Mouse (Mus musculus): ENCODE results near the gene H2al1o. TPM values are rescaled to one million over a fixed set of nuclear protein-coding genes. Genes with fewer than 3 reads are reported as not detected.
"Not testable (repeated sequence)": the region's sequence is repeated elsewhere in the genome, so short reads cannot be mapped to it uniquely, and the experiment has no call there.

Gene H2al1o
- total RNA-seq (2014; fragmentation: Nextera tagmentation) (not detected in 2 replicates), total RNA-seq (2017) (not detected in 2 replicates), polyA plus RNA-seq (2012) (not detected in 2 replicates)

DNA sequence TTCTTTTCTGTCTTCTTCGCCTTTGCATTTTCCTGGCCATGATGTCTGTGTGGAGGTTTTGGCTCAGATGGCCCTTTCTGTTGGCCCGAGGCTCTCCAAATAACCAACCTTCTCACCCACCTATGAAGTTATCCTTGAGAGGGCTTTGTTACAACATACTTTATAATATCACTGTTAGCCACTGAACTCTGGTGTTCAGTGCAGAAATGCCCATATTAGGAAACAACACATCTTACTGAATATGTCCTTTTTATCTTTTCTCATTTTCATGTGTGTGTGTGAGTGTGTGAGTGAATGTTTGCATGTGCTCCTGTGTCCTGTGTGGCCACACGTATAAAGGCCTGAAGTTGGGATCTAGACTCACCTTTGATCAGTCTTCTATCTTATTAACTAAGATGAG, at the start of gene H2al1o:
TSS of gene H2al1o (minus strand) at position 101 of the 400 bp plus-strand sequence.
- not testable (repeated sequence) for H3K9me3 ChIP-seq (replicated peaks); H3K36me3 ChIP-seq (replicated peaks); DNase-seq (ENCODE audit: low spot score); H3K4me1 ChIP-seq (ENCODE audit: insufficient read depth, low read depth, low read length); H3K4me3 ChIP-seq (ENCODE audit: low read depth, low read length); H3K27me3 ChIP-seq (ENCODE audit: insufficient read depth, low read length); ATAC-seq (ENCODE audit: extremely low read depth, insufficient number of reproducible peaks, low FRiP score, poor library complexity, severe bottlenecking)

DNA sequence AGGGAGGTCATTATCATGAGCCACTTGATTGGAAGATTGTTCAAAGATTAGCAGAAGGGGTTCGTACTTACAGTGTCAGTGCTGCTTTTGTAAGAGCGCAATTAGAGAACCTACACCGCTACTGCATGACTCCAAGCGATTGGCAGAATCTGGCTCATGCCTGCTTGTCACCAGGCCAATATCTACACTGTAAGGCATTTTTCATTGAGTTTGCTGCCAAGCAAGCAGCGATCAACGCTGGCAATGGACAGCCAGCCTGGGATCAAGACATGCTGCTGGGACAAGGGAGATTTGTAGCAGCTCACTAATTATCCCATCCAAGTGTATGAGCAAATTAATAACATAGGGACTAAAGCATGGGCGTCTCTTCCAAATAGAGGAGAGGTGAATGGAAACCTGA, 25.8 kb upstream of the H2al1o start:
- not testable (repeated sequence) for H3K36me3 ChIP-seq (replicated peaks); DNase-seq (ENCODE audit: low spot score); H3K4me1 ChIP-seq (ENCODE audit: insufficient read depth, low read depth, low read length); ATAC-seq (ENCODE audit: extremely low read depth, insufficient number of reproducible peaks, low FRiP score, poor library complexity, severe bottlenecking); H3K4me3 ChIP-seq (ENCODE audit: low read depth, low read length); H3K27me3 ChIP-seq (ENCODE audit: insufficient read depth, low read length); H3K9me3 ChIP-seq (replicated peaks)

GRCm38 (mm10) chrX:9536881-9537280, 35.3 kb downstream of the H2al1o start:
- TF ChIP-seq CTCF (IDR thresholded peaks at IDR 0.05; ENCODE audit: low read depth, low read length) (no peak), POLR2AphosphoS5 (IDR thresholded peaks at IDR 0.05; ENCODE audit: insufficient replicate concordance, low read depth, low read length) (no peak), GATA2 (IDR thresholded peaks at IDR 0.05; ENCODE audit: borderline replicate concordance, low read depth, low read length) (no peak), GATA1 (IDR thresholded peaks at IDR 0.05; ENCODE audit: borderline replicate concordance, low read length) (no peak), TAL1 (conservative IDR thresholded peaks at IDR 0.05; ENCODE audit: low read depth, low read length) (no peak)
- H3K27me3 ChIP-seq (ENCODE audit: insufficient read depth, low read length), result no peaks in the 10 kb centered on the region
- H3K4me1 ChIP-seq (ENCODE audit: insufficient read depth, low read depth, low read length), result no peaks in the 10 kb centered on the region
- DNase-seq (ENCODE audit: low spot score) (no peak), ATAC-seq (ENCODE audit: extremely low read depth, insufficient number of reproducible peaks, low FRiP score, poor library complexity, severe bottlenecking) (0 out of 2 replicates have a peak, but pooled peaks have one; percentile 28)
- no peak overlapping the region for H3K4me3 ChIP-seq (ENCODE audit: low read depth, low read length)
- no peaks in the 10 kb centered on the region for H3K9me3 ChIP-seq (replicated peaks)
- no peaks in the 10 kb centered on the region for H3K36me3 ChIP-seq (replicated peaks)

Other genes starting within 250 kb of the H2al1o start
- gene H2al1k, start 221.8 kb downstream of the H2al1o start, total RNA-seq (2014; fragmentation: Nextera tagmentation), result 11.8 and 20.1 TPM in 2 replicates
- 1.3 and 3.9 TPM in 2 replicates for gene H2al1k, start 221.8 kb downstream of the H2al1o start, total RNA-seq (2017)
- 0.18 and 0.55 TPM in 2 replicates for gene H2al1k, start 221.8 kb downstream of the H2al1o start, polyA plus RNA-seq (2012)
- 0.83 TPM in 1 of 2 replicates, not detected in the other for gene Cybb, start 84.6 kb downstream of the H2al1o start, total RNA-seq (2014; fragmentation: Nextera tagmentation)
- gene Cybb, start 84.6 kb downstream of the H2al1o start, total RNA-seq (2017), result 0.05 TPM in 1 of 2 replicates, not detected in the other
- 0.01 and 0.05 TPM in 2 replicates for gene Cybb, start 84.6 kb downstream of the H2al1o start, polyA plus RNA-seq (2012)
- 112 and 125 TPM in 2 replicates for gene Dynlt3, start 90.6 kb upstream of the H2al1o start, total RNA-seq (2014; fragmentation: Nextera tagmentation)
- gene Dynlt3, start 90.6 kb upstream of the H2al1o start, total RNA-seq (2017), result 131 and 136 TPM in 2 replicates
- 1.5 and 2.5 TPM in 2 replicates for gene Dynlt3, start 90.6 kb upstream of the H2al1o start, polyA plus RNA-seq (2012)